Mouse (Mus musculus) ES-Bruce4 (cell line): Measurements from ENCODE around the gene S100a6. TPM values are rescaled to one million over a fixed set of nuclear protein-coding genes. Genes with fewer than 3 reads are reported as not detected.
A peak's percentile ranks its signal among the peaks of the same experiment; 100 is the strongest.

Experiments used
- H3K27ac ChIP-seq: 2 replicates; pipeline ENCODE4 v1.5.1; 2012; ENCODE audit warnings: low read length, inconsistent platforms; ENCODE audit not compliant: insufficient read depth
- H3K27me3 ChIP-seq: 2 replicates; pipeline ENCODE4 v1.6.1; 2012; ENCODE audit warnings: mild to moderate bottlenecking, low read length, inconsistent platforms; ENCODE audit not compliant: control insufficient read depth, poor library complexity, insufficient read depth, severe bottlenecking
- H3K36me3 ChIP-seq: 2 replicates; pipeline ENCODE4 v1.6.1; 2012; ENCODE audit warnings: inconsistent platforms, mild to moderate bottlenecking, low read length, moderate library complexity; ENCODE audit not compliant: control insufficient read depth, poor library complexity, insufficient read depth, severe bottlenecking
- H3K4me1 ChIP-seq: one replicate; pipeline ENCODE4 v1.8.1; 2011; ENCODE audit warnings: low read length; ENCODE audit not compliant: control insufficient read depth, insufficient read depth
- H3K4me3 ChIP-seq: 2 replicates; pipeline ENCODE4 v1.5.1; 2011; ENCODE audit warnings: low read depth, mild to moderate bottlenecking, low read length
- H3K9ac ChIP-seq: 2 replicates; pipeline ENCODE4 v1.6.1; 2012; ENCODE audit warnings: low read depth, mild to moderate bottlenecking, inconsistent platforms; ENCODE audit not compliant: poor library complexity, severe bottlenecking
- H3K9me3 ChIP-seq: replicated peaks from 2 replicates; pipeline ENCODE4 v1.6.1; 2012; ENCODE audit warnings: mild to moderate bottlenecking, low read length, inconsistent platforms; ENCODE audit not compliant: control insufficient read depth, poor library complexity, insufficient read depth, severe bottlenecking
- CTCF ChIP-seq: IDR thresholded peaks from one replicate; pipeline ENCODE4 v1.8.1; 2011; ENCODE audit warnings: low read depth, low read length
- EP300 ChIP-seq: IDR thresholded peaks from 2 replicates; pipeline ENCODE4 v1.6.1; 2011; ENCODE audit warnings: low read depth, low read length; ENCODE audit not compliant: insufficient read depth
- POLR2A ChIP-seq: IDR thresholded peaks from one replicate; pipeline ENCODE4 v1.8.1; 2011; ENCODE audit warnings: low read length; ENCODE audit not compliant: insufficient read depth
- polyA plus RNA-seq: library from polyadenylated mRNA; stranded (reverse); fragments of >200 nt; gene quantifications from 2 replicates; pipeline ENCODE4 v1.2.4, GENCODE M21; 2011; ENCODE audit warnings: low read depth; ENCODE audit not compliant: missing spikeins, insufficient read depth, insufficient read length

The S100a6 gene
- polyA plus RNA-seq, 1 experiment = 516 TPM

- Histone ChIP-seq H3K9me3 (no peaks in the 10 kb centered on the region), H3K27me3 (no peaks in the 10 kb centered on the region), H3K4me1 (peaks cover 2% of the 10 kb centered on the region), H3K4me3 (no peak overlapping the region), H3K9ac (no peak overlapping the region), H3K36me3 (no peaks in the 10 kb centered on the region), H3K27ac (no peak overlapping the region)
- TF ChIP-seq CTCF = peak; percentile 52
- TF ChIP-seq EP300 = no peak
These were observed 30.5 kb upstream of the S100a6 start for GRCm38 (mm10) chr3:90582156-90582555.

- H3K27me3 ChIP-seq = no peaks in the 10 kb centered on the region
- no peak overlapping the region for H3K4me3 ChIP-seq
- TF ChIP-seq EP300 (no peak), POLR2A (no peak), CTCF (no peak)
- no peaks in the 10 kb centered on the region for H3K9me3 ChIP-seq
- H3K36me3 ChIP-seq = no peaks in the 10 kb centered on the region
- no peak overlapping the region for H3K27ac ChIP-seq
- no peak overlapping the region for H3K9ac ChIP-seq
- peaks cover 2% of the 10 kb centered on the region for H3K4me1 ChIP-seq
These were observed 30.1 kb upstream of the S100a6 start for GRCm38 (mm10) chr3:90582556-90582955.

- TF ChIP-seq POLR2A (no peak), CTCF (no peak), EP300 (no peak)
These were observed 28.8 kb upstream of the S100a6 start for GRCm38 (mm10) chr3:90583893-90584292.

GRCm38 (mm10) chr3:90585595-90585994 is 27.1 kb upstream of the S100a6 start:
- no peaks in the 10 kb centered on the region for H3K36me3 ChIP-seq
- H3K27me3 ChIP-seq = no peaks in the 10 kb centered on the region
- no peaks in the 10 kb centered on the region for H3K9me3 ChIP-seq
- TF ChIP-seq EP300 = 0 out of 2 replicates have a peak, but pooled peaks have one; percentile 38
- peak; percentile 85 for TF ChIP-seq CTCF
- no peak for TF ChIP-seq POLR2A
- no peak overlapping the region for H3K9ac ChIP-seq
- no peak overlapping the region for H3K27ac ChIP-seq
- H3K4me3 ChIP-seq = no peak overlapping the region
- H3K4me1 ChIP-seq = peaks cover 2% of the 10 kb centered on the region

More at GRCm38 (mm10) chr3:90583893-90584292, 28.8 kb upstream of the S100a6 start:
- Histone ChIP-seq H3K4me3 (no peak overlapping the region), H3K36me3 (no peaks in the 10 kb centered on the region), H3K27me3 (no peaks in the 10 kb centered on the region), H3K27ac (no peak overlapping the region), H3K4me1 (peaks cover 2% of the 10 kb centered on the region), H3K9me3 (no peaks in the 10 kb centered on the region), H3K9ac (no peak overlapping the region)

- no peaks in the 10 kb centered on the region for H3K27me3 ChIP-seq
- H3K36me3 ChIP-seq = no peaks in the 10 kb centered on the region
- peak overlapping the region; percentile 27 for H3K27ac ChIP-seq
- H3K4me1 ChIP-seq = peaks cover 2% of the 10 kb centered on the region
- H3K9ac ChIP-seq = no peak overlapping the region
- H3K9me3 ChIP-seq = no peaks in the 10 kb centered on the region
- no peak overlapping the region for H3K4me3 ChIP-seq
- TF ChIP-seq POLR2A (no peak), EP300 (no peak), CTCF (no peak)
These were observed 26.6 kb upstream of the S100a6 start for GRCm38 (mm10) chr3:90586016-90586643.

GRCm38 (mm10) chr3:90586906-90587305 is 25.8 kb upstream of the S100a6 start:
- no peak overlapping the region for H3K9ac ChIP-seq

More at GRCm38 (mm10) chr3:90586906-90587305, 25.8 kb upstream of the S100a6 start:
- Histone ChIP-seq H3K4me1 (peaks cover 2% of the 10 kb centered on the region), H3K36me3 (no peaks in the 10 kb centered on the region), H3K27ac (peak overlapping the region; percentile 33), H3K4me3 (peak overlapping the region; percentile 1; the same call in 1 of the 2 replicates), H3K9me3 (no peaks in the 10 kb centered on the region), H3K27me3 (no peaks in the 10 kb centered on the region)
- TF ChIP-seq EP300 (peak; percentile 91), POLR2A (no peak), CTCF (peak; percentile 7)
